Comparison of ENCODE assay signal across 18 mouse cellular contexts in the genomic region with DNA sequence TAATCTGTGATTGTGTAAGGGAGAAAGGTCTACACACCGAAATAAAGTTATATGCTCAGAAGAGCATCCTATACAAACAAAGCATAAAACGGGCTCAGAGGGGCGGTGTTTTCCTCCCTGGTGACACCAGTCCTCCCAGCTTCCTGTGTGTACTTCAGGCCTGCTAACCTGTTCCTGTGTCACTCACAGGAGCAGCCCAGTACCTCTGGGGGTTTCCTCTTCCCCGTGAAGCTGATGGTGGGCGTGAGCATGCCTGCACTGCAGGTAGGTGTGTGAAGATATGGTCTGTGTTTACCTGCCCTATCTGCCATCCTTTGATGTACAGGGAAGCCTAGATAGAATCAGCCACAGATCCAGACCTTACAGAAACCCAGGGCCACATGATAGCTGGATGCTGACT.
DNase-seq lines count a peak whose midpoint lies in the region; ATAC-seq lines count a peak whose summit lies in the region.
"Had no signal": no experiment of that assay in that cellular context is flagged by ENCODE, and none has a peak within 500 bp of the region (broad histone marks: within the 10 kb centered on the region; RNA-seq: fewer than 3 reads in every experiment).

No protein-coding gene starts in this region.

- H3K27me3 ChIP-seq in kidney, embryonic 14.5 days (ENCODE audit: control insufficient read depth, insufficient read depth, low read length), result no peaks in the 10 kb centered on the region; the same call in 1 of the 2 replicates
- H3K27me3 ChIP-seq: midbrain, embryonic 13.5 days; stomach, embryonic 15.5 days had no signal

- 43% methylated on average over 5 of the region's 5 CpGs for WGBS in kidney, embryonic 14.5 days

- no peak overlapping the region for H3K9ac ChIP-seq in kidney, embryonic 14.5 days (ENCODE audit: low read depth, low read length)
- H3K9ac ChIP-seq: liver, embryonic 14.5 days; midbrain, embryonic 13.5 days; stomach, embryonic 15.5 days had no signal

- 0 out of 2 replicates have a peak, but pooled peaks have one; percentile 22 for ATAC-seq in kidney, embryonic 14.5 days (ENCODE audit: low FRiP score, low TSS enrichment)
- ATAC-seq in CD4-positive, CD25-positive, alpha-beta regulatory T cell, adult 4 months, result peak; percentile 74
- ATAC-seq in inflammation-experienced regulatory T-cells, adult 6 months, result peak; percentile 72
- ATAC-seq: midbrain, embryonic 13.5 days had no signal

- H3K9me3 ChIP-seq in kidney, embryonic 14.5 days (ENCODE audit: control insufficient read depth, low read length), result no peaks in the 10 kb centered on the region
- H3K9me3 ChIP-seq: hindbrain, embryonic 10.5 days; midbrain, embryonic 13.5 days; stomach, embryonic 15.5 days had no signal

- no peak overlapping the region for H3K4me2 ChIP-seq in kidney, embryonic 14.5 days (replicated peaks; ENCODE audit: low read depth, low read length)
- H3K4me2 ChIP-seq: midbrain, embryonic 13.5 days; stomach, embryonic 15.5 days had no signal

- H3K4me3 ChIP-seq in kidney, embryonic 14.5 days (ENCODE audit: low read length), result no peak overlapping the region
- H3K4me3 ChIP-seq: erythroblast, embryonic 14.5 days; hindbrain, embryonic 10.5 days; midbrain, embryonic 13.5 days; stomach, embryonic 15.5 days had no signal

- DNase-seq in kidney, adult 18-20 months, result no peak
- DNase-seq in thymus, postnatal 10 days (ENCODE audit: low spot score in 2 of 2), result peak; percentile 51 to 55
- no peak for DNase-seq in urinary bladder, postnatal 4 days (ENCODE audit: low spot score in 2 of 2)
- DNase-seq in adrenal gland, postnatal 25 days, result no peak
- DNase-seq: adrenal gland, adult 2 months; cerebellum, adult 9-11 months; layer of hippocampus, adult 9-11 months; left cerebral cortex, postnatal 4 days; lung, postnatal 36 days; right cerebral cortex, postnatal 25 days had no signal

- H3K4me1 ChIP-seq in kidney, embryonic 14.5 days (ENCODE audit: control insufficient read depth, insufficient read depth, low read length), result peaks cover 30% of the 10 kb centered on the region

- H3K27ac ChIP-seq in kidney, embryonic 14.5 days (ENCODE audit: low read depth, low read length), result no peak overlapping the region
- H3K27ac ChIP-seq: hindbrain, embryonic 10.5 days; liver, embryonic 14.5 days; midbrain, embryonic 13.5 days; stomach, embryonic 15.5 days had no signal

- H3K36me3 ChIP-seq in kidney, embryonic 14.5 days (ENCODE audit: control insufficient read depth, insufficient read depth, low read length), result no peaks in the 10 kb centered on the region
- H3K36me3 ChIP-seq: hindbrain, embryonic 10.5 days; midbrain, embryonic 13.5 days; stomach, embryonic 15.5 days had no signal

Comparison
In these comparisons a context has a peak if more than half of its experiments do, and no peak if none do; other contexts are left out.
1. ATAC-seq: peak in every context shown above with its lines; median percentile 74 in CD4-positive, CD25-positive, alpha-beta regulatory T cell, adult 4 months; 72 in inflammation-experienced regulatory T-cells, adult 6 months; 22 in kidney, embryonic 14.5 days.
2. DNase-seq: peak in thymus, postnatal 10 days (2 of 2); none in kidney, adult 18-20 months (single experiment), urinary bladder, postnatal 4 days (0 of 2) and adrenal gland, postnatal 25 days (single experiment).